Mouse (Mus musculus) forebrain, embryonic 11.5 days (tissue): ENCODE data around the gene Mospd3. TPM values are rescaled to one million over a fixed set of nuclear protein-coding genes. Genes with fewer than 3 reads are reported as not detected.

Experiments
- ATAC-seq: fragments of 200-750 bp; cut with Nextera tagmentation; replicated peaks from 2 replicates; pipeline ENCODE4 v1.8.0; 2017; ENCODE audit warnings: moderate TSS enrichment; ENCODE audit not compliant: low FRiP score
- DNase-seq: peaks from one replicate; pipeline ENCODE4 v3.0.0-alpha.2; 2017; ENCODE audit warnings: low spot score
- H3K27ac ChIP-seq: fragments of 300-500 bp; sonication (generic); 2 replicates; pipeline ENCODE4 v1.5.1; 2014; ENCODE audit warnings: low read depth, low read length
- H3K27me3 ChIP-seq: fragments of 300-500 bp; sonication (generic); 2 replicates; pipeline ENCODE4 v1.6.1; 2014; ENCODE audit warnings: mild to moderate bottlenecking, low read length, mixed read lengths; ENCODE audit not compliant: control insufficient read depth, insufficient read depth
- H3K36me3 ChIP-seq: fragments of 300-500 bp; sonication (generic); 2 replicates; pipeline ENCODE4 v1.6.1; 2014; ENCODE audit warnings: mild to moderate bottlenecking, low read length, moderate library complexity, mixed read lengths; ENCODE audit not compliant: control insufficient read depth, insufficient read depth
- H3K4me1 ChIP-seq: fragments of 300-500 bp; sonication (generic); replicated peaks from 2 replicates; pipeline ENCODE4 v1.6.1; 2014; ENCODE audit warnings: low read length, mixed read lengths; ENCODE audit not compliant: control insufficient read depth, insufficient read depth
- H3K4me2 ChIP-seq: fragments of 300-500 bp; sonication (generic); 2 replicates; pipeline ENCODE4 v1.6.1; 2014; ENCODE audit warnings: low read depth, mild to moderate bottlenecking, low read length, moderate library complexity, mixed read lengths; ENCODE audit not compliant: severe bottlenecking
- H3K4me3 ChIP-seq: fragments of 300-500 bp; sonication (generic); 2 replicates; pipeline ENCODE4 v1.5.1; 2014; ENCODE audit warnings: low read depth, low read length
- H3K9ac ChIP-seq: fragments of 300-500 bp; sonication (generic); 2 replicates; pipeline ENCODE4 v1.6.1; 2014; ENCODE audit warnings: low read length
- H3K9me3 ChIP-seq: fragments of 300-500 bp; sonication (generic); 2 replicates; pipeline ENCODE4 v1.6.1; 2016; ENCODE audit warnings: low read length, mixed read lengths; ENCODE audit not compliant: control insufficient read depth
- WGBS: fragments of 180-500 bp; shearing (Covaris S2); extraction: QIAGEN DNeasy Blood & Tissue Kit; methylation state at CpG from one replicate; pipeline ENCODE4 v1.1.7; 2014; 5-methylcytosine and 5-hydroxymethylcytosine counted together
- polyA plus RNA-seq: library from polyadenylated mRNA; unstranded; fragments of >200 nt; fragmentation: Nextera tagmentation; extraction: Ambion mirVana; gene quantifications from 2 replicates; pipeline ENCODE4 v1.2.1, GENCODE M21; 2014

Gene Mospd3
- 20.3 and 22.8 TPM in 2 replicates for polyA plus RNA-seq

DNA sequence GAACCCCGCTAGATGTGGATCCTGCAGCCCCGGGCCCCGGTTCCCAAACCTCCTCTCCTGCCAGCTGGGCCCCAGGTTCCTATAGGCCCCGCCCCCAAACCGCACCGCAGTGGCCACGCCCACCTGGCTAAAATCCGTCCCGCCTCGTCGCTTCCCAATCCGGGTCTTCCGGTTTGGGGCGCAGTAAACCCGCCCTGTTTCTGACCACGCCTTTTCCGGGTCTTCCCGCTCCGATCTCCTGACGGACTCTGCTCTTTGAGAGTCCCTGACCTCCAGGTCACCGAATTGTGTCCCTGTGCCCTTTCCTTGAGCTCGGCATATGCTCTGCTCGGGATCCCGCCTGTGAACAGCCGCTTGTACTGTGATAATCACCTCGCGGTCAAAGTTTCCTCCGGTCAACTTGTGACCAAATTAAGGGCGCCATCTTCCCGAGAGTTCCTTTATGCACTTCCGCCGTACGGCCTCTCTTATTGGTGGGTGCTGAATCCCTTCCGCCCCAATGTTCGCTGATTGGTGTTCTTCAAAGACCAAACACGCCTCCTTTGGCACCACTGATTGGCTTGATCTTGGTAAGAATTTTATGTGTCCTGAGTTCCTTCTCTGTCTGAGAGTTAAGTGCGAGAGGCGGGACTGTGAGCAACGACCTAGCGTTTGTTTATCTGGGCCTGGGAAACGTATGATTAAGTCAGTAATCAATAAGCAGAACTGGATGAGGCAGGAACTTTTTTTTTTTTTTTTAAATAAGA is at the start of gene Mospd3:
Gene Mospd3, minus strand, starts transcription at position 440 of the 746 bp plus-strand sequence.
- H3K27ac ChIP-seq, result peak within 1 kb of the TSS; percentile 60
- H3K4me2 ChIP-seq, result peak within 1 kb of the TSS; percentile 87
- no peaks in the 10 kb centered on the region for H3K27me3 ChIP-seq
- no peaks in the 10 kb centered on the region; the same call in 1 of the 2 replicates for H3K4me1 ChIP-seq
- ATAC-seq (peak; percentile 96), DNase-seq (peak; percentile 97)
- under 1% methylated on average over 41 of the region's 41 CpGs for WGBS
- H3K9ac ChIP-seq, result peak within 1 kb of the TSS; percentile 76
- no peaks in the 10 kb centered on the region for H3K36me3 ChIP-seq
- H3K4me3 ChIP-seq, result peak within 1 kb of the TSS; percentile 58
- no peaks in the 10 kb centered on the region for H3K9me3 ChIP-seq

DNA sequence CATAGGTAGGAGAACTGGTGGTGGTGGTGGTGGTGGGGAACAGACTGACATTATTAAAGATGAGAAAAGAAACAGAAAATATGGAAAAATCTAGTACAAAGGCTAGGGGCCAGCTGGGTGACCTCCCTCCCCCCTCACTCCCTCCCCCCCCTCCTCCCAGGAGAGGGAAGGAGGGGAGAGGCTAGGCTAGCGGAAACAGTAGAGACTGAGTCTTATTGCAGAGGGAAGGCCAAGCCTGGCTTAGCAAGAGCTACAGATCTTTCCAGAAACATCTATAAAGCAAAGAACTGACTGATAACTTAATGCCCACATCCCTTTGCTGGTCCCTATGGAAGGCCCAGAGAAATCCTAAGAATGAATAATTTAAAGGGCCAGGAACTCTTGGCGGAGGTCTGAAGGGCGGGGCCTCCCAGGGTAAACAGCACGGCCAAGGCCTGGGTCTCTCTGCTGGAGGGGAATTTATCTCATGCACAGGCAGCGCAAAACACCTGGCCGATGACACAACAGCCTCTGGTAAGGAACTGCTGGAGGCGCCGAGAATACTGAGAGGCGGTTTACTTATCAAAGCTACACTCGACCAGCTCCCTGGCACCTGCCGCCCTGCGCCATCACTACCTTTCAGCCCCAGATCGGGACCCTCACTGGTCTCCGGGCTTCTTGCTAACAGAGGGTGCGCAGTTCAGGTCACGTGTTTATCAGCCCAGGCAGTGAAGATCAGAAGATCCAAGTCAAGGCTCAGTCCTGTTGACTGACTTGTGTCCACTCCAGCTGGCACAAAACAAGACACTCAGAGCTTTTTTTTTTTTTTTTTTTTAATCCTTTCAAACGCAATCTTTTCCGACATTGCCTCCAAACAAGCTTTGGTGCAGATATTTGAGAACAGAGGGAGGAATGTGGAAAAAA is 49.1 kb upstream of the Mospd3 start:
- WGBS, result 15% methylated on average over 18 of the region's 18 CpGs
- H3K36me3 ChIP-seq, result peaks cover 3% of the 10 kb centered on the region
- ATAC-seq (no peak), DNase-seq (no peak)
- no peak overlapping the region for H3K9ac ChIP-seq
- no peak overlapping the region for H3K4me2 ChIP-seq
- peaks cover 8% of the 10 kb centered on the region; the same call in 1 of the 2 replicates for H3K4me1 ChIP-seq
- H3K27me3 ChIP-seq, result peaks cover 13% of the 10 kb centered on the region
- no peaks in the 10 kb centered on the region for H3K9me3 ChIP-seq
- no peak overlapping the region for H3K4me3 ChIP-seq
- H3K27ac ChIP-seq, result no peak overlapping the region

DNA sequence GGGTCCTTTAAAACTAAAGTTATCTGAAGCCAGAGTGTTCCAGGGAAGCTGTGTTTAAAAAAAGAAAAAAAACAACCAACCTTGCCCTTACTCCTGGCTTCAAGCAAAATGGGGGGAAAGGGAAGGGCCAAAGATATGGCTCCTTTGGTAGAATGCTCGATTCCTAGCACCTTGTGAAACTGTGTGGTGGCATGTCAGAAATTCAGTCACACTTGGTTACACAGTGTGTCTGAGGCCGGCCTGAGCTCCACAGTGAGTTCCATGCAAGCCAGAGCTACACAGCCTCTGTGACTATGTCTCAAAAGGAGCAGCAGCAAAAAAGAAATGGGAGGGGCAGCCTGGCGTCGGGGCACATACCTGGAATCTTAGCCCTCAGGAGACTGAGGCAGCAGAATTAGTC is 48.4 kb upstream of the Mospd3 start:
- DNase-seq (no peak), ATAC-seq (no peak)
- 38% methylated on average over 4 of the region's 4 CpGs for WGBS
- Histone ChIP-seq H3K4me3 (no peak overlapping the region), H3K36me3 (peaks cover 3% of the 10 kb centered on the region), H3K4me2 (no peak overlapping the region), H3K27me3 (peaks cover 19% of the 10 kb centered on the region), H3K9ac (no peak overlapping the region), H3K27ac (no peak overlapping the region), H3K4me1 (peaks cover 8% of the 10 kb centered on the region; the same call in 1 of the 2 replicates), H3K9me3 (no peaks in the 10 kb centered on the region)

GRCm38 (mm10) chr5:137647827-137648601 is 47.2 kb upstream of the Mospd3 start:
- DNase-seq (no peak), ATAC-seq (no peak)
- Histone ChIP-seq H3K4me1 (peaks cover 8% of the 10 kb centered on the region; the same call in 1 of the 2 replicates), H3K9ac (no peak overlapping the region), H3K4me2 (no peak overlapping the region), H3K4me3 (no peak overlapping the region), H3K27me3 (peaks cover 27% of the 10 kb centered on the region), H3K27ac (no peak overlapping the region), H3K36me3 (peaks cover 3% of the 10 kb centered on the region), H3K9me3 (no peaks in the 10 kb centered on the region)
- WGBS, result 79% methylated on average over 9 of the region's 9 CpGs

DNA sequence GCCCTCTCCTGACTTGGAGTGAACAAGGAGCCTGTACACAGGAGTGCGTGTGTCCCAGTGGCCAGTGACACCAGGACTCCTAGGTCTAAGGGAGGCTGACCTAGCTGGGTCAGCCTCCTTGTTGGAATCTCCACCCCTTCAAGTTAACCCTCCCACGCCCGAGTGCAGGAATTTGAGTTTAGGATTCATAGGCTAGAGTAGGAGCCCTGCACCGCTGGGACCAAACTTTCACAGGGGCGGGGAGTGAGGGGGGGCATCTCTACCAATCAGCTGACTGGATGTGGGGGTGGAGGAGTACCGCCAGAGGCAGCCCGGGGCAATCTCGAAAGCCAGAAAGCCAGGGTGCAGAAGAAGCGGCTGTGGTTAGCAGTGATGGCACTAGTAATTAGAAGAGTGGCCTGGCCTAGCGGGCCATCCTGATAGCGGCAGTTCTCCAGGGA is 44.8 kb upstream of the Mospd3 start, which contains the start of gene Irs3:
Gene Irs3, minus strand, starts transcription at position 63 of the 440 bp plus-strand sequence.
- Histone ChIP-seq H3K9ac (peak within 1 kb of the TSS; percentile 27; the same call in 1 of the 2 replicates), H3K27me3 (peaks cover 27% of the 10 kb centered on the region), H3K36me3 (peaks cover 4% of the 10 kb centered on the region), H3K9me3 (no peaks in the 10 kb centered on the region), H3K27ac (no peak within 1 kb of the TSS), H3K4me1 (peaks cover 8% of the 10 kb centered on the region; the same call in 1 of the 2 replicates), H3K4me3 (peak within 1 kb of the TSS; percentile 11), H3K4me2 (peak within 1 kb of the TSS; percentile 40)
- ATAC-seq, result no peak
- 12% methylated on average over 11 of the region's 11 CpGs for WGBS
- DNase-seq, result no peak

- 3% methylated on average over 44 of the region's 44 CpGs for WGBS
- Histone ChIP-seq H3K4me3 (peak overlapping the region; percentile 11), H3K36me3 (peaks cover 9% of the 10 kb centered on the region), H3K4me1 (peaks cover 8% of the 10 kb centered on the region; the same call in 1 of the 2 replicates), H3K9ac (peak overlapping the region; percentile 27; the same call in 1 of the 2 replicates), H3K9me3 (no peaks in the 10 kb centered on the region), H3K27ac (no peak overlapping the region), H3K4me2 (peak overlapping the region; percentile 40), H3K27me3 (peaks cover 27% of the 10 kb centered on the region)
- peak; percentile 67 for DNase-seq
- ATAC-seq, result no peak
Observed at GRCm38 (mm10) chr5:137645091-137645651, 44.3 kb upstream of the Mospd3 start.

DNA sequence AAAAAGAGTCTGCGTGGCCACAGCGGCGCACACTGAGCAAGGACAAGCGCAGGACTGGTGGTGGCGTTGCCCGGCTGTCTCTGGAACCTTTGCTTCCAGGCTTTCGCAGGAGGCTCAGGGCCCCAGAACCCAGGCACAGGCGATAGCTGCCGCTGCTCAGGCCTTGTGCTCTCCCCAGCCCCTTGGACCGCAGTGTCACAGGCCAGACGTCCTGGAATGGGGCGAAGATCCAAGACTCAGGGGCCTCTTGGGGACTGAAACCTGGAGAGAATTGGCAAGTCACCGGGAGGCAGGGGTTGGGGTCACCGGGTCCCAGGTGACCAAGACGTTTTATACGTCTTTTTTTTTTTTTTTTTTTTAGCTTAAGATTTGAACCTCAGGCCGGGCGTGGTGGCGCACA is 43.6 kb upstream of the Mospd3 start:
- DNase-seq (no peak), ATAC-seq (no peak)
- Histone ChIP-seq H3K4me3 (no peak overlapping the region), H3K36me3 (peaks cover 9% of the 10 kb centered on the region), H3K4me2 (no peak overlapping the region), H3K9me3 (no peaks in the 10 kb centered on the region), H3K27me3 (peaks cover 27% of the 10 kb centered on the region), H3K4me1 (peaks cover 5% of the 10 kb centered on the region; the same call in 1 of the 2 replicates), H3K27ac (no peak overlapping the region), H3K9ac (no peak overlapping the region)
- 38% methylated on average over 19 of the region's 19 CpGs for WGBS
